Mouse (Mus musculus) embryonic facial prominence, embryonic 14.5 days (tissue): ENCODE measurements around the gene Slc25a21. TPM values are rescaled to one million over a fixed set of nuclear protein-coding genes. Genes with fewer than 3 reads are reported as not detected.

Experiments used
- ATAC-seq: fragments of 200-750 bp; cut with Nextera tagmentation; 2 replicates; pipeline ENCODE4 v1.8.0; 2017; ENCODE audit warnings: low read depth, moderate number of reproducible peaks, moderate TSS enrichment
- DNase-seq: peaks from one replicate; pipeline ENCODE4 v3.0.0-alpha.2; 2015; ENCODE audit warnings: low spot score
- H3K27ac ChIP-seq: fragments of 300-500 bp; sonication (generic); replicated peaks from 2 replicates; pipeline ENCODE4 v1.5.1; 2014; ENCODE audit warnings: low read depth, mild to moderate bottlenecking, low read length, moderate library complexity
- H3K27me3 ChIP-seq: fragments of 300-500 bp; sonication (generic); replicated peaks from 2 replicates; pipeline ENCODE4 v1.6.1; 2014; ENCODE audit warnings: low read length; ENCODE audit not compliant: control insufficient read depth, insufficient read depth
- H3K36me3 ChIP-seq: fragments of 300-500 bp; sonication (generic); 2 replicates; pipeline ENCODE4 v1.6.1; 2014; ENCODE audit warnings: low read length, mixed read lengths; ENCODE audit not compliant: control insufficient read depth, insufficient read depth
- H3K4me1 ChIP-seq: fragments of 300-500 bp; sonication (generic); 2 replicates; pipeline ENCODE4 v1.6.1; 2014; ENCODE audit warnings: antibody characterized with exemption, low read length; ENCODE audit not compliant: control insufficient read depth, insufficient read depth
- H3K4me2 ChIP-seq: fragments of 300-500 bp; sonication (generic); 2 replicates; pipeline ENCODE4 v1.6.1; 2014; ENCODE audit warnings: low read depth, mild to moderate bottlenecking, low read length, moderate library complexity, mixed read lengths
- H3K4me3 ChIP-seq: fragments of 300-500 bp; sonication (generic); 2 replicates; pipeline ENCODE4 v1.5.1; 2014; ENCODE audit warnings: low read depth, mild to moderate bottlenecking, low read length
- H3K9ac ChIP-seq: fragments of 300-500 bp; sonication (generic); 2 replicates; pipeline ENCODE4 v1.6.1; 2014; ENCODE audit warnings: low read depth, mild to moderate bottlenecking, low read length, moderate library complexity, mixed read lengths
- H3K9me3 ChIP-seq: fragments of 300-500 bp; sonication (generic); 2 replicates; pipeline ENCODE4 v1.6.1; 2016; ENCODE audit warnings: low read length; ENCODE audit not compliant: control insufficient read depth
- WGBS: fragments of 180-500 bp; shearing (Covaris S2); extraction: QIAGEN DNeasy Blood & Tissue Kit; methylation state at CpG from one replicate; pipeline ENCODE4 v1.1.7; 2014; 5-methylcytosine and 5-hydroxymethylcytosine counted together
- polyA plus RNA-seq: library from polyadenylated mRNA; unstranded; fragments of >200 nt; fragmentation: Nextera tagmentation; extraction: Ambion mirVana; gene quantifications from 2 replicates; pipeline ENCODE4 v1.2.1, GENCODE M21; 2014

Slc25a21 gene
- polyA plus RNA-seq, 1 experiment from 2014 or later, result 0.58 TPM

DNA sequence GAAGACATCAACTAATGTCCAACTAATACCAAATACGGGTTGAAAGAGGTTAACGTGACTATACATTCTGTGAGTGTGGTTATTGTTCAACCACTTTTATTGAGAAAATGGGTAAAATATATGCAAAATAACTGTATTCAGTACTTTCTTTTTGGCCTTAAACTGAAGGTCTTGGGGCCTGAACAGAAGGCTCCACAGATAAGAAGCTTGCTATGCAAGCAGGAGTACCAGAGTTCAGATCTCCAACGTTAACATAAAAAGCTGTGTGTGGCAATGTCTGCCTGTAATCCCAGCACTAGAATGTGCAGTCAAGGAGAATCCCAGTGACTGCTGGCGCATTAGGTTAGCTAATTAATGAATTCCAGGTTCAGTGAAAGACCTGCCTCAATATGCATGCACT, 96.7 kb downstream of the Slc25a21 start:
- Histone ChIP-seq H3K4me2 (no peak overlapping the region), H3K4me1 (no peaks in the 10 kb centered on the region), H3K9me3 (no peaks in the 10 kb centered on the region), H3K27me3 (no peaks in the 10 kb centered on the region), H3K27ac (no peak overlapping the region), H3K9ac (no peak overlapping the region), H3K36me3 (no peaks in the 10 kb centered on the region), H3K4me3 (no peak overlapping the region)
- DNase-seq (no peak), ATAC-seq (no peak)
- WGBS, result 78% methylated on average over 4 of the region's 4 CpGs

DNA sequence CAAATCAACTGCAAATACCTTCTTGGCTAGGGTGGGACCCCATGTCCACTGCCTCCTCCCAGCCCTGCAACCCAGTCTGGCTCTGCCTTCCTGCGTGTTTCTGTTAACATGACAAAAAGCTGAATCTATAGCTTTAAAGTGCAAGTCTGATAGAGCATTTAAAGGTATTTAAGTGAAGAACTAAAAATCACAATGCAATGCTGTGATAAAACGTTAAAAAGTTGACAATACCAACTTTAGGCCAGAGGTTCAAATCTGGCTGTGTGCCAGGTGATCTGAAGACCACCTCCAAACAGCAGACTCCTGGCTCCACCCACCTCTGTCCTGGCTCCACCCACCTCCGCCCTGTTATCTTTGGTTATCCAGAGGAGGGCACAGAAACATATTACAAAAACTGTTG, 98.2 kb downstream of the Slc25a21 start:
- WGBS, result 73% methylated on average over 3 of the region's 3 CpGs
- Histone ChIP-seq H3K27me3 (no peaks in the 10 kb centered on the region), H3K9ac (no peak overlapping the region), H3K9me3 (no peaks in the 10 kb centered on the region), H3K27ac (no peak overlapping the region), H3K4me2 (no peak overlapping the region), H3K4me1 (no peaks in the 10 kb centered on the region), H3K4me3 (no peak overlapping the region), H3K36me3 (no peaks in the 10 kb centered on the region)
- ATAC-seq (no peak), DNase-seq (no peak)

DNA sequence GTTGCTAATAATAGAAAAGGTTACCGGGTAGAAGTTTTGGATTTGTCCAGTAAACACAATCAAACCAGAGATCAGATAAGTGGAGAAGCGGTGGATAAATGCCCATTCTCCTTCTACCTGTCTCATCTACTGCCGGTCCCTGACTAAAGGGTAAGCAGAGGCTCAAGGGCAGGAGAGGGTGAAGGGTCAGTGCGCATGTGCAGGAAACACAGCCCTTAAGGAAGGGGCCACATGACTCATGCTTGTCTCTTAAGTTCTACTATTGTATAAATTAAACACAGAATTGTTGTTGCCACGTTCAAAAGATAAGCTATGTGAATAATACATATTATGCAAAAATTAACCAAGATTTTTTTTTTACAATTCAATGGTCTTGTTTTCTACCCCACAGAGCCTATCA, 98.9 kb downstream of the Slc25a21 start:
- ATAC-seq, result no peak
- 84% methylated on average over 5 of the region's 5 CpGs for WGBS

GRCm38 (mm10) chr12:57093107-57093506, 104.2 kb downstream of the Slc25a21 start:
- WGBS, result 18% methylated on average over 5 of the region's 5 CpGs
- no peaks in the 10 kb centered on the region for H3K9me3 ChIP-seq
- no peak overlapping the region for H3K27ac ChIP-seq
- H3K36me3 ChIP-seq, result no peaks in the 10 kb centered on the region
- no peak overlapping the region for H3K4me2 ChIP-seq
- ATAC-seq (no peak), DNase-seq (no peak)
- H3K4me1 ChIP-seq, result no peaks in the 10 kb centered on the region
- H3K27me3 ChIP-seq, result no peaks in the 10 kb centered on the region
- no peak overlapping the region for H3K4me3 ChIP-seq
- H3K9ac ChIP-seq, result no peak overlapping the region

More for the DNA sequence above, 98.9 kb downstream of the Slc25a21 start:
- no peak overlapping the region for H3K27ac ChIP-seq
- H3K36me3 ChIP-seq, result no peaks in the 10 kb centered on the region
- H3K4me2 ChIP-seq, result no peak overlapping the region
- H3K4me3 ChIP-seq, result no peak overlapping the region
- H3K9ac ChIP-seq, result no peak overlapping the region
- no peaks in the 10 kb centered on the region for H3K27me3 ChIP-seq
- H3K9me3 ChIP-seq, result no peaks in the 10 kb centered on the region
- H3K4me1 ChIP-seq, result no peaks in the 10 kb centered on the region
- DNase-seq, result no peak

GRCm38 (mm10) chr12:57084519-57084918, 112.8 kb downstream of the Slc25a21 start:
- H3K9ac ChIP-seq, result no peak overlapping the region
- DNase-seq, result no peak
- H3K4me1 ChIP-seq, result no peaks in the 10 kb centered on the region
- no peak for ATAC-seq
- no peaks in the 10 kb centered on the region for H3K9me3 ChIP-seq
- 43% methylated on average over 3 of the region's 3 CpGs for WGBS
- no peak overlapping the region for H3K4me2 ChIP-seq
- H3K36me3 ChIP-seq, result no peaks in the 10 kb centered on the region
- H3K27me3 ChIP-seq, result no peaks in the 10 kb centered on the region
- no peak overlapping the region for H3K4me3 ChIP-seq
- no peak overlapping the region for H3K27ac ChIP-seq

- DNase-seq (no peak), ATAC-seq (no peak)
- Histone ChIP-seq H3K27ac (no peak overlapping the region), H3K27me3 (no peaks in the 10 kb centered on the region), H3K4me2 (no peak overlapping the region), H3K9ac (no peak overlapping the region), H3K9me3 (no peaks in the 10 kb centered on the region), H3K36me3 (no peaks in the 10 kb centered on the region), H3K4me3 (no peak overlapping the region), H3K4me1 (no peaks in the 10 kb centered on the region)
- 38% methylated on average over 5 of the region's 5 CpGs for WGBS
These were observed 113.7 kb downstream of the Slc25a21 start for GRCm38 (mm10) chr12:57083533-57083932.

DNA sequence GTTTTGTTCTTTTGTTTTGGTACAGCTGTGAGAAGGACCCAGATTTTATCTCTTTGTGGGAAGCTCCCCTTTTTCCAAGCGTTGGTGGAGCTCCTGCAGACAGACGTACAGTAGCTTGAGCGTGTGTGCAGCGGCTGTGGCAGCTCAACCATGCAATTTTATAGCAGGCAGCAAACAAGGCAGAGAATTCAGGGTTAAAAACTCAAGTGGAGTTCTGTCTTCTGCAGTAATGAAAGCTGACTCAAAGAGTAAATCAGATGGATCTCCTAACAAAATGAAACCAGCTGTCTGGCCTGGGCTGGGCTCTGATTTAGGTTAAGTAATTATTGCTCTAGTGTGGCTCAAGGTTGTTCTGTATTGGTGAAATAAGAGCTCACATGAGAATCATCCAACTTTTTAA, 120.7 kb downstream of the Slc25a21 start:
- Histone ChIP-seq H3K4me2 (peak overlapping the region; percentile 16; the same call in 1 of the 2 replicates), H3K36me3 (no peaks in the 10 kb centered on the region), H3K9ac (0 out of 2 replicates have a peak overlapping the region, but pooled peaks have one; percentile 35), H3K9me3 (no peaks in the 10 kb centered on the region), H3K4me1 (peaks cover 5% of the 10 kb centered on the region), H3K27me3 (no peaks in the 10 kb centered on the region), H3K4me3 (no peak overlapping the region), H3K27ac (peak overlapping the region; percentile 40; the same call in 1 of the 2 replicates)
- WGBS, result 18% methylated on average over 4 of the region's 4 CpGs
- peak; percentile 65 for ATAC-seq
- peak; percentile 88 for DNase-seq

DNA sequence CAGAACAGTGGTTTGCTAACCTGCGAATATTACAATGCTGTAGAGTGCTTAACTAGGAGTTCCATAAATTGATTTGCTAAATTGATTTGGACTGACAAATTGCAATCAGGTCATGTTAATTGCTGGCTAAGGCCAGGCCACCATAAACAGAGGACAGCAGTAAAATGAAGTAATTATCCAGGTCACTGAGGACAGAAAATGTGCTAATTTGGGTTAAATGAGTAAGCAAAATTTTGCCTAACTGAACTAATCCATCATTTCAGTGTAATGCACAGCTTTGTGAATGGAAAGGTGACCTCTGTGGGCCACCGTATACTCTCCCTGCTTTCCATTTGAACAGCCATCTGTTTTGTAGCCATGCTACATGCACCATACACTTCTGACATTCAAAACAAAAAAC, 124.7 kb downstream of the Slc25a21 start:
- DNase-seq, result no peak
- H3K9me3 ChIP-seq, result no peaks in the 10 kb centered on the region
- no peaks in the 10 kb centered on the region for H3K27me3 ChIP-seq
- 68% methylated on average over 2 of the region's 2 CpGs for WGBS
- H3K36me3 ChIP-seq, result no peaks in the 10 kb centered on the region
- no peak overlapping the region for H3K4me3 ChIP-seq
- no peak overlapping the region for H3K4me2 ChIP-seq
- peaks cover 5% of the 10 kb centered on the region for H3K4me1 ChIP-seq
- no peak overlapping the region for H3K27ac ChIP-seq
- no peak for ATAC-seq
- H3K9ac ChIP-seq, result no peak overlapping the region

GRCm38 (mm10) chr12:57068607-57069006, 128.7 kb downstream of the Slc25a21 start:
- no peak for ATAC-seq

More at GRCm38 (mm10) chr12:57068607-57069006, 128.7 kb downstream of the Slc25a21 start:
- no peak overlapping the region for H3K4me2 ChIP-seq
- WGBS, result 40% methylated on average over 5 of the region's 5 CpGs
- H3K4me3 ChIP-seq, result no peak overlapping the region
- no peaks in the 10 kb centered on the region for H3K9me3 ChIP-seq
- no peaks in the 10 kb centered on the region for H3K4me1 ChIP-seq
- no peak overlapping the region for H3K9ac ChIP-seq
- H3K36me3 ChIP-seq, result no peaks in the 10 kb centered on the region
- no peak for DNase-seq
- no peaks in the 10 kb centered on the region for H3K27me3 ChIP-seq
- no peak overlapping the region for H3K27ac ChIP-seq
